Mouse (Mus musculus) left cerebral cortex, postnatal 36 days (tissue): ENCODE measurements at regions not wholly inside any gene's neighbourhood (a gene's known extent, or its start where the extent isn't known, plus 50 kb on each side); places are given as distances from the start of the nearest gene placed in this dataset.
A peak's percentile ranks its signal among the peaks of the same experiment; 100 is the strongest.

ENCODE experiments used
- DNase-seq, 2 experiments: peaks; one replicate each; pipeline ENCODE4 v3.0.0; 2021 to 2022; ENCODE audit warnings: low spot score in 2 of 2, mixed read lengths in 1 of 2
- intact Hi-C: fragments of 180-260 bp; cut with DNase I; formaldehyde crosslinking; loops from one replicate; pipeline ENCODE4 v1.15.1; 2025

- peak in 1 of 2 experiments; percentile 4 for DNase-seq
- intact Hi-C loops, result no loop called here
These were observed 579.5 kb downstream of the Eepd1 start for GRCm38 (mm10) chr9:26060834-26061233.

- no peak for DNase-seq
- intact Hi-C loops, result no loop called here
These were observed 595.7 kb downstream of the Eepd1 start for GRCm38 (mm10) chr9:26077057-26077456.

- intact Hi-C loops, result no loop called here
These were observed 605.2 kb downstream of the Eepd1 start for GRCm38 (mm10) chr9:26086524-26086923.

GRCm38 (mm10) chr9:26092061-26092687 is 610.8 kb downstream of the Eepd1 start:
- intact Hi-C loops, result no loop called here
- no peak for DNase-seq

More at GRCm38 (mm10) chr9:26086524-26086923, 605.2 kb downstream of the Eepd1 start:
- no peak for DNase-seq

- intact Hi-C loops, result no loop called here
- no peak for DNase-seq
These were observed 622.8 kb downstream of the Eepd1 start for GRCm38 (mm10) chr9:26104136-26104535.

- intact Hi-C loops, result loop anchor here (5.0 to 10.0 kb wide), 2 partner anchors 430 to 513 kb away; no protein-coding TSS in a partner anchor
These were observed 611.5 kb upstream of the B3gat1 start for GRCm38 (mm10) chr9:26121986-26122385.

GRCm38 (mm10) chr9:26134587-26134986 is 598.9 kb upstream of the B3gat1 start:
- no peak for DNase-seq
- intact Hi-C loops, result no loop called here

More at GRCm38 (mm10) chr9:26121986-26122385, 611.5 kb upstream of the B3gat1 start:
- DNase-seq, result peak in 1 of 2 experiments; percentile 10
